Mouse (Mus musculus) hindbrain, embryonic 12.5 days (tissue): ENCODE data around the gene Stx3. TPM values are rescaled to one million over a fixed set of nuclear protein-coding genes. Genes with fewer than 3 reads are reported as not detected.

Experiments used
- ATAC-seq: fragments of 200-750 bp; cut with Nextera tagmentation; 2 replicates; pipeline ENCODE4 v1.8.0; 2017; ENCODE audit warnings: moderate TSS enrichment; ENCODE audit not compliant: low FRiP score
- H3K27ac ChIP-seq: fragments of 300-500 bp; sonication (generic); 2 replicates; pipeline ENCODE4 v1.5.1; 2016; ENCODE audit warnings: mild to moderate bottlenecking
- H3K27me3 ChIP-seq: fragments of 300-500 bp; sonication (generic); 2 replicates; pipeline ENCODE4 v1.6.1; 2016; ENCODE audit warnings: mild to moderate bottlenecking
- H3K36me3 ChIP-seq: fragments of 300-500 bp; sonication (generic); 2 replicates; pipeline ENCODE4 v1.6.1; 2016; ENCODE audit warnings: mild to moderate bottlenecking
- H3K4me1 ChIP-seq: fragments of 300-500 bp; sonication (generic); 2 replicates; pipeline ENCODE4 v1.6.1; 2016
- H3K4me2 ChIP-seq: fragments of 300-500 bp; sonication (generic); replicated peaks from 2 replicates; pipeline ENCODE4 v1.6.1; 2016; ENCODE audit warnings: mild to moderate bottlenecking
- H3K4me3 ChIP-seq: fragments of 300-500 bp; sonication (generic); 2 replicates; pipeline ENCODE4 v1.5.1; 2016; ENCODE audit warnings: mild to moderate bottlenecking
- H3K9ac ChIP-seq: fragments of 300-500 bp; sonication (generic); 2 replicates; pipeline ENCODE4 v1.6.1; 2016; ENCODE audit warnings: mild to moderate bottlenecking, moderate library complexity
- H3K9me3 ChIP-seq: fragments of 300-500 bp; sonication (generic); replicated peaks from 2 replicates; pipeline ENCODE4 v1.6.1; 2016; ENCODE audit warnings: mild to moderate bottlenecking
- WGBS: fragments of 180-500 bp; shearing (Covaris S2); methylation state at CpG from one replicate; pipeline ENCODE4 v1.1.7; 2016; 5-methylcytosine and 5-hydroxymethylcytosine counted together
- polyA plus RNA-seq: library from polyadenylated mRNA; unstranded; fragments of >200 nt; fragmentation: Nextera tagmentation; extraction: Ambion mirVana; gene quantifications from 2 replicates; pipeline ENCODE4 v1.2.1, GENCODE M21; 2016

The Stx3 gene
- 8.6 TPM in 2 replicates for polyA plus RNA-seq

GRCm38 (mm10) chr19:11819143-11819700, at the start of gene Stx3:
TSS of gene Stx3 (minus strand) at chr19:11819403.
- Histone ChIP-seq H3K4me1 (peaks cover 15% of the 10 kb centered on the region; the same call in 1 of the 2 replicates), H3K9ac (peak within 1 kb of the TSS; percentile 61), H3K9me3 (no peaks in the 10 kb centered on the region), H3K4me2 (peak within 1 kb of the TSS; percentile 88), H3K27ac (no peak within 1 kb of the TSS), H3K4me3 (peak within 1 kb of the TSS; percentile 74), H3K36me3 (no peaks in the 10 kb centered on the region), H3K27me3 (peaks cover 44% of the 10 kb centered on the region)
- WGBS: under 1% methylated on average over 20 of the region's 20 CpGs
- peak; percentile 17 for ATAC-seq

- 85% methylated on average over 2 of the region's 2 CpGs for WGBS
- Histone ChIP-seq H3K9me3 (no peaks in the 10 kb centered on the region; the same call in 1 of the 2 replicates), H3K27ac (no peak overlapping the region), H3K4me2 (no peak overlapping the region), H3K4me3 (no peak overlapping the region), H3K27me3 (no peaks in the 10 kb centered on the region), H3K4me1 (no peaks in the 10 kb centered on the region), H3K9ac (no peak overlapping the region), H3K36me3 (no peaks in the 10 kb centered on the region)
- no peak for ATAC-seq
Measured at GRCm38 (mm10) chr19:11867837-11868236, 48.6 kb upstream of the Stx3 start.

GRCm38 (mm10) chr19:11860966-11861365, 41.8 kb upstream of the Stx3 start, which contains the start of gene Olfr1418:
TSS of gene Olfr1418 (minus strand) at chr19:11861066.
- no peaks in the 10 kb centered on the region; the same call in 1 of the 2 replicates for H3K9me3 ChIP-seq
- no peak within 1 kb of the TSS for H3K4me2 ChIP-seq
- no peak within 1 kb of the TSS for H3K4me3 ChIP-seq
- WGBS: 93% methylated on average over 1 of the region's 1 CpGs
- no peaks in the 10 kb centered on the region for H3K27me3 ChIP-seq
- no peaks in the 10 kb centered on the region for H3K36me3 ChIP-seq
- H3K4me1 ChIP-seq: no peaks in the 10 kb centered on the region
- ATAC-seq: no peak
- no peak within 1 kb of the TSS for H3K27ac ChIP-seq
- no peak within 1 kb of the TSS for H3K9ac ChIP-seq

- WGBS: 82% methylated on average over 6 of the region's 6 CpGs
- no peak for ATAC-seq
- H3K27ac ChIP-seq: no peak overlapping the region
- H3K27me3 ChIP-seq: no peaks in the 10 kb centered on the region
- H3K4me1 ChIP-seq: no peaks in the 10 kb centered on the region
- no peak overlapping the region for H3K9ac ChIP-seq
- no peaks in the 10 kb centered on the region for H3K36me3 ChIP-seq
- no peak overlapping the region for H3K4me2 ChIP-seq
- no peaks in the 10 kb centered on the region for H3K9me3 ChIP-seq
- no peak overlapping the region for H3K4me3 ChIP-seq
Measured at GRCm38 (mm10) chr19:11856506-11856905, 37.3 kb upstream of the Stx3 start.

GRCm38 (mm10) chr19:11854821-11855220, 35.6 kb upstream of the Stx3 start:
- H3K9me3 ChIP-seq: no peaks in the 10 kb centered on the region
- no peaks in the 10 kb centered on the region for H3K36me3 ChIP-seq
- H3K4me3 ChIP-seq: no peak overlapping the region
- H3K27me3 ChIP-seq: no peaks in the 10 kb centered on the region
- no peak overlapping the region for H3K9ac ChIP-seq
- 87% methylated on average over 2 of the region's 2 CpGs for WGBS
- no peak overlapping the region for H3K27ac ChIP-seq
- H3K4me1 ChIP-seq: no peaks in the 10 kb centered on the region
- ATAC-seq: no peak
- no peak overlapping the region for H3K4me2 ChIP-seq

GRCm38 (mm10) chr19:11852652-11853051, 33.4 kb upstream of the Stx3 start:
- no peak overlapping the region for H3K9ac ChIP-seq
- no peak overlapping the region for H3K4me3 ChIP-seq
- 68% methylated on average over 4 of the region's 4 CpGs for WGBS
- no peak overlapping the region for H3K4me2 ChIP-seq
- H3K9me3 ChIP-seq: no peaks in the 10 kb centered on the region
- H3K4me1 ChIP-seq: no peaks in the 10 kb centered on the region
- H3K36me3 ChIP-seq: no peaks in the 10 kb centered on the region
- no peak overlapping the region for H3K27ac ChIP-seq
- ATAC-seq: no peak
- no peaks in the 10 kb centered on the region for H3K27me3 ChIP-seq

- no peaks in the 10 kb centered on the region for H3K9me3 ChIP-seq
- 87% methylated on average over 4 of the region's 4 CpGs for WGBS
- ATAC-seq: no peak
- no peaks in the 10 kb centered on the region for H3K27me3 ChIP-seq
- H3K9ac ChIP-seq: no peak overlapping the region
- no peaks in the 10 kb centered on the region for H3K36me3 ChIP-seq
- no peak overlapping the region for H3K4me3 ChIP-seq
- H3K27ac ChIP-seq: no peak overlapping the region
- H3K4me2 ChIP-seq: no peak overlapping the region
- H3K4me1 ChIP-seq: no peaks in the 10 kb centered on the region
Measured at GRCm38 (mm10) chr19:11846333-11846732, 27.1 kb upstream of the Stx3 start.

GRCm38 (mm10) chr19:11839119-11839518, 19.9 kb upstream of the Stx3 start, which contains the start of gene Olfr1417:
TSS of gene Olfr1417 (minus strand) at chr19:11839219.
- no peaks in the 10 kb centered on the region for H3K36me3 ChIP-seq
- H3K27me3 ChIP-seq: no peaks in the 10 kb centered on the region
- no peak within 1 kb of the TSS for H3K9ac ChIP-seq
- no peak within 1 kb of the TSS for H3K4me3 ChIP-seq
- WGBS: 82% methylated on average over 4 of the region's 4 CpGs
- ATAC-seq: no peak
- H3K27ac ChIP-seq: no peak within 1 kb of the TSS
- no peaks in the 10 kb centered on the region for H3K9me3 ChIP-seq
- H3K4me1 ChIP-seq: no peaks in the 10 kb centered on the region
- H3K4me2 ChIP-seq: no peak within 1 kb of the TSS

GRCm38 (mm10) chr19:11823346-11824065, 4.3 kb upstream of the Stx3 start:
- H3K36me3 ChIP-seq: no peaks in the 10 kb centered on the region
- H3K27ac ChIP-seq: no peak overlapping the region
- peaks cover 13% of the 10 kb centered on the region; the same call in 1 of the 2 replicates for H3K4me1 ChIP-seq
- WGBS: 32% methylated on average over 4 of the region's 4 CpGs
- no peak overlapping the region for H3K4me3 ChIP-seq
- H3K4me2 ChIP-seq: no peak overlapping the region
- peaks cover 16% of the 10 kb centered on the region for H3K27me3 ChIP-seq
- no peak overlapping the region for H3K9ac ChIP-seq
- no peaks in the 10 kb centered on the region for H3K9me3 ChIP-seq
- ATAC-seq: no peak

GRCm38 (mm10) chr19:11820211-11820610, 1.0 kb upstream of the Stx3 start:
- WGBS: 37% methylated on average over 6 of the region's 6 CpGs
- no peak for ATAC-seq
- H3K27me3 ChIP-seq: peaks cover 44% of the 10 kb centered on the region
- no peak overlapping the region for H3K27ac ChIP-seq
- no peak overlapping the region for H3K9ac ChIP-seq
- peak overlapping the region; percentile 88 for H3K4me2 ChIP-seq
- peaks cover 15% of the 10 kb centered on the region; the same call in 1 of the 2 replicates for H3K4me1 ChIP-seq
- H3K36me3 ChIP-seq: no peaks in the 10 kb centered on the region
- no peaks in the 10 kb centered on the region for H3K9me3 ChIP-seq
- peak overlapping the region; percentile 74 for H3K4me3 ChIP-seq

GRCm38 (mm10) chr19:11819800-11820199, 597 bp upstream of the Stx3 start:
- H3K9ac ChIP-seq: no peak overlapping the region
- peaks cover 44% of the 10 kb centered on the region for H3K27me3 ChIP-seq
- no peaks in the 10 kb centered on the region for H3K9me3 ChIP-seq
- H3K4me2 ChIP-seq: peak overlapping the region; percentile 88
- peak; percentile 76 for ATAC-seq
- peak overlapping the region; percentile 74 for H3K4me3 ChIP-seq
- H3K4me1 ChIP-seq: peaks cover 15% of the 10 kb centered on the region; the same call in 1 of the 2 replicates
- no peaks in the 10 kb centered on the region for H3K36me3 ChIP-seq
- H3K27ac ChIP-seq: no peak overlapping the region
- WGBS: under 1% methylated on average over 15 of the region's 15 CpGs

- WGBS: under 1% methylated on average over 72 of the region's 83 CpGs
- peak overlapping the region; percentile 74 for H3K4me3 ChIP-seq
Measured at GRCm38 (mm10) chr19:11818199-11819142, 732 bp downstream of the Stx3 start.

More at GRCm38 (mm10) chr19:11818199-11819142, 732 bp downstream of the Stx3 start:
- Histone ChIP-seq H3K27ac (no peak overlapping the region), H3K9me3 (no peaks in the 10 kb centered on the region), H3K36me3 (no peaks in the 10 kb centered on the region), H3K4me1 (peaks cover 15% of the 10 kb centered on the region; the same call in 1 of the 2 replicates), H3K9ac (peak overlapping the region; percentile 61), H3K27me3 (peaks cover 44% of the 10 kb centered on the region), H3K4me2 (peak overlapping the region; percentile 88)
- peak; percentile 72 for ATAC-seq
